Mouse (Mus musculus): ENCODE results near the gene Dcakd.
A peak's percentile ranks its signal among the peaks of the same experiment; 100 is the strongest.

Dcakd gene

DNA sequence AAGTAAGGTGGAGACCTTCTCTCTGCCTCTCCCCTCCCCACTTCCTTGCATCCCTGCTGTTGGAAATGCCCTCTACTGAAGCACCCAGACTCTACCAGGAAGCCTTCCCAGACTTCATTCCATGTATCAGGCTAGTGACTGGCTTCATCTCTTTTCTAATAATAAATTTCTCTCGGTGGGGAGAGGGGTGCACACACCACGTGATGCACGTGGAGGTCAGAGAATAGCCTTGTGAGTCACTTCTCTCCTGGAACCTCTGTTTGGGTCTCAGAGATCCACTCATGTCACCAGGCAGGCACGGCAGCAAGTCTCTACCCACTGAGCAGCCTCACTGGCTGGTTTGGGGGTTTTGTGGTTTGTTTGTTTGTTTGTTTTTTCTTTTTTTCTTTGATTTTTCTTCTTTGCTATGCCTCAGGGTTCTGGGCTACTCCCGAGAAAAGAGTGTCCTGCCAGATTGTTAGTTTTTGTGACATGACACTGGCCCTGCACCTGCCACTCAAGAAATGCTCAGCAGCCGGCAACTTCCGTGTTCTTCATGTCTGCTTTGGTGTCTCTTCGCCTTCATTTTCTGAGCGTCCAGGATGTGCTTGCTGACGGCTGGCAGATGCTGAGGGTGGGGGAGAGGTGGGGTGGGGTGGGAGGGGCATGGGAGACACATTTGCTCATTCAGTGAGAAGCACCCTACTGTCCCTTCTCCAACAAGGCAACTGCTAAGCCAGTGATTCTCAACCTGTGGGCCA is 46.8 kb downstream of the Dcakd start:
- DNase-seq (ENCODE audit: low read depth, low spot score): no peak

DNA sequence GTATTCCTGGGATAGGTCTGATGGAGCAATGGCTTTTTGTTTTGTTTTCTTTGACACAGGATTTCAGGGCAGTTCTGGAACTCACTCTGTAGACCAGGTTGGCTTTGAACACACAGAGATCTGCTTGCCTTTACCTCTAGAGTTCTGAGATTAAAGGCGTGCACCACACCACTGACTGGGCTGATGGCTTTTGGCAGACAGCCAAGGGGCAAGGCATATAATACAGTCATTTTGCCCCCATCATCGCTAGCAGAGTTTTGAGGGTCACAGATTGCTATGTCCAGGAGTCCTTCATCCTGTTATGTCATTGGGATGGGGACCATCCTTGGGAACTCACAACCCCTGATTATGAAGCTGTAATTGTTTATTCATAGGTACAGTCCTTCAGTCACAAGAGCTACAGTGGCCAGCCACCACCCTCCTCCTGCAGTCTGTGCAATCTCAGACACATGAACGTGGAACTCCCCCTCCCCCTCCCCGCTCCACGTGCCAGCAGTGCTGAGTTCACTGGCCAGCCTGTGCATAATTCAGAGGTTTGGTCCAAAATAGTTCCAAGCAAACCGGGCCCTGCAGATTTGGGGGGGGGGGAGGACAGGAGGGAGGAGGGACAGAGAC is 50.0 kb downstream of the Dcakd start:
- no peak for DNase-seq (ENCODE audit: low read depth, low spot score)

DNA sequence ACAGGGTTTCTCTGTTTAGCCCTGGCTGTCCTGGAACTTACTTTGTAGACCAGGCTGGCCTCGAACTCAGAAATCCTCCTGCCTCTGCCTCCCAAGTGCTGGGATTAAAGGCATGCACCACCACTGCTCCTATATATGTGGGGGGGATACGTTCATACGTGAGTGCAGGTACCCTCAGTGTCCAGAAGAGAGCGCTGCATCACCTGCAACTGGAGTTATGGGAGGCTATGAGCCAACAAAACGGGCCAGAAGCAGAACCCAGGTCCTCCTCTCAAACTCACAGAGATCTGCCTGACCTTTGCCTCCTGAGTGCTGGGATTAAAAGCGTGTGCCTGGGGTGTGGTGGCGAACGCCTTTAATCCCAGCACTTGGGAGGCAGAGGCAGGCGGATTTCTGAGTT is 52.2 kb downstream of the Dcakd start:
- peak; percentile 86 for DNase-seq (ENCODE audit: low read depth, low spot score)

DNA sequence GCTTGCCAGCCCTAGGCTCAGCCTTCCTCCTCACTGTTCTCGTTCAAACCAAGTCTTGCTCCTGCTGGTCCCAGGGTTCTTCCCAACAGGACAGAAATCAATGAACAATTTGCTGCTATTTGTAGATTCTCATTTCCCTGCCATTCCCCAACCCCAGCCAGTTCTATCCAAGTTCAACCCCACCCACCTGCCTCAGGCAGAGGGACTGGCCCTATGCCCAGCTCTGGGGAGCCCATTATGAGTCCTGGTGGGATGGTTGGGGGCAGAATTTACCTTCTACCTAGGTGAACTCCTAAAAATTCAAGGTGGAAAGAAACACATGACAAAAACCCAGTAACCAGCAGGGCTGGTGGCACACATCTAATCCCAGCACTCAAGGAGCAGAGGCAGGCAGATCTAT is 55.8 kb downstream of the Dcakd start:
- DNase-seq (ENCODE audit: low read depth, low spot score): no peak

DNA sequence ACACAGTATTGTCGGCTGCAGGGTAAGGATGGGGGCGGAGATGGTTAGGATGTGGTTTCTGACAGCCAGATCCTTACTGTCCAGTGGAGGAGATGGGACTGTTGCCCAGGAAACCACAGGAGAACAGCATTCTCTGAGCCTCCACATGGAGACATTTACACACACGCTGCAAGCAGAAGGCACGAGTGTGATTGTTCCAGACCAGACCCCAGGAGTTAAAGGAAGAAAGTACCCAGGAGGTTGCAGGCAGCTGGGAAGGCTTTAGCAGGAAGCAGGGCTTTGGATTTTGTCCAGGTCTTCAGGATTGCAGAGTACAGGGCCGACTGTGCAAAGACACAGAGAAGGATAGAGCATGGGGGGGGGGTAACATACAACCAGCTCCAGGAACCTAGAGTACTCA is 56.5 kb downstream of the Dcakd start:
- DNase-seq (ENCODE audit: low read depth, low spot score): no peak

DNA sequence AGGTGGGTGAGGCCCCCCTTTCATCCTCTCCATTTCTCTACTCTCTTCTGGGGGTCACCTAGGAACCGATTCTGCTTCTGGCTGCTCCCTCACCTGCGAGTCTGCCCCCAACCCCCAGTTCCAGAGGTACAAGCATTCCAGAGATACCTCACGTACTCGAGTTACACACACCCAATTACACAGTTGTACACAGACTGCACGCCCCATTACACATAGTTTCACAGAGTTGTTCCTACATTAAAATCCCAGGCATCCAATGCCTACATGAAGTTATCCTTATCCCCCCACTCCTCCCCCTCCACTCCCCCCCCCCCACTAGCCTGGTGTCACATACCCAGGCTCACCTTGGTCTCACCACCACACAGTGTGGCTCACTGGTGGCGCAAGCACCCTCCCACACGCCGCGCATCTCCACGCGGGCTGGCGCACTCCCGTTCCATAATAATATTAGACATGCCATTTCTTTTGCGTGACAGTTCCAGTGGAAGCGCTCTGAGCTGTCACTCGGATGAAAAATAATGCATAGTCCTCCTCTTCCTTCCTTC is 63.5 kb downstream of the Dcakd start:
- DNase-seq (ENCODE audit: low read depth, low spot score): no peak

DNA sequence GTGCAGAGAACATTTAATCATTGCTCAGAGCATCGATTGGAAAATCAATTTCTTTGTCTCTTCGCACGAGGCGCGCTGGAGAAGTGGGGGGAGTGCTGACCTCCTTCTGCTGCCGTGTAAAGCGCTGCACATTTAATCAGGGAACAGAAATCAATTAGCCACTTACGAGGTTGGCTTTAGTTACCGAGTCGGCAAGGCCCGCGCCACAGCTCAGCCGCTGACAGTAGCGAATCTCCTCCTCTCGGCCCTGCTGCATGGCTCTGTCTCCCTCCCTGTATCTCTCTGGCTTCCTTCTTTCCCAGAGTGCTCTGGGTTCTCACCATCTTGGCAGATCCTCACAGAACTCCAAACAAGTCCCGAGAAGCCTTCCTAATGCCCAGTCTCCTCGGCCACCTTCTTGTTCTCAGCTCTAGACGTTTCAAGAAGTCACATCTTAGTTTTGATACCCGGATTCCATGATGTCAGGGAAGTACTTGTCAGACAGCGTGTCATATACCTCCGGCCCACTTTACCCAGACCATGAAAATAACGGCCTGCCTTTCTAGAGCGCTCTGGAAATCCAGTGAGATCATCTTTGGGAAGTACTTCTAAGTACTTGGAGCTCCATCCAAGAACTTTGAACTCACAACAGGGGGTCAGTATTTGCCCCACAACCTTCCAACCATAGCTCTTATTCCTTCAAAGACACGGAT is 64.1 kb downstream of the Dcakd start:
- DNase-seq (ENCODE audit: low read depth, low spot score): no peak

DNA sequence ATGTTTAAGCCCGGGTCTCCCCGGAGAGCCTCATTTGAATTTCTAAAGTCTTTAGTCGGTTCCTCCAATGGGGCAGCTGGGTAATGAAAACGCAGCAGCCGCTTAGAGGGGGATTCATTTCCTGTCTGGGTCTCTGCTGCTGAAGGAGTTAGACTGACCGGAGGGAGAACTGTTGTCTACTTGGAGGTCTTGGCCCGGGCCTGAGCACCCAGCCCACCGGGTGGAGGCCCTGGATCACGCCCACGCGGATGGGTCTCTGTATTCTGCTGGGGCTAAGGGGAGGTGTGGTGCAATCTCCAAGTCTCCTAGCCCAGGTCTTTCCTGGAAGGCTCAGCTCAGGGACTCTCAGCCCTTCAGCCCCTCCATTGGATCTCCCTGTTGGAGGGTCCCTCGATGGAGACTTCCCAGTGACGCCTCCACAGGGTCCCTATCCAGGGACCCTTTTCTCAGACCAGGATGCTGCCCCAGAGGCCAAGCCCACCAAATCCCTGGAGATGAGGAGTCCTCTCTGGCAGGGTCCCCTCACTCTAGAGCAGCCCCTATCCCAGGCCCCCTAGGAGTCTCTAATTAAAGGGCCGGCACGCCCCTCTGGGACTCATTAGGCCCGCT is 64.8 kb downstream of the Dcakd start:
- no peak for DNase-seq (ENCODE audit: low read depth, low spot score)

DNA sequence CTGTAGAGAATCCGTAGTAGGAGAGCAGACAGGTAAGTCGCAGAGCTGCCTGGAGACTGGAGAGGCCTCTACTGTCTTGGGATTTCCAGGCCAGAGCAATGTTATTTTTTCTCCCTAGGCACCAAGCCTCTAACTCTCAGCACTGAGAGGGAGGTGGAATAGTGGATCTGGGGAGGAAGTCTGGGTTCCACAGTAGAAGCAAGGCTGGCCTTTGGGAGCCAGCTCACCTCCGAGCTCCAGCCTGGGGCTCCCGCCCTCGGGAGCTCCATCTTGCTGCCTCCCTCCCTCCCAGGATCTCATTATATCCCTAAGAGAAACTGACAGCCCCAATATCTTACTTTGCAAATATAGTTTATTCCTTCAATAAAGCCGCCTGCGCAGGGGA is 65.3 kb downstream of the Dcakd start:
- no peak for DNase-seq (ENCODE audit: low read depth, low spot score)

DNA sequence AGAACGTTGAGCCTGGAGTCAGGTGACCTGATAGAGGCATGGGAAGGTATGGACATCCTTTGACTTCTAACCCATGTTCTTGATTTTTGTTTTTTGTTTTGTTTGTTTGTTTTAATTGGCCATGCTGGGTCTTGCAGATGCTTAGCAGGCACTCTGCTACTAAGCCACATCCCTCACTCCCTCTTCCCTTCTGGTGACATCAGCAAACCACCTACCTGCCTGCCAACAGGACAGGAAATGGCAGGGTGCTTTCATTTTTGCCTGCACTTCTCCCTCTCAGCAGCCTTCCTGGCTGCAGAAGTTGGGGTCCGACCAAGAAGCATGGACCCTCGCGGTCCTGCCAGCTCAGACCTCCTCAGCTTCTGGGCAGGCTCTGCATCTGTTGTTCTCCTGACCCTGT is 67.1 kb downstream of the Dcakd start:
- no peak for DNase-seq (ENCODE audit: low read depth, low spot score)

DNA sequence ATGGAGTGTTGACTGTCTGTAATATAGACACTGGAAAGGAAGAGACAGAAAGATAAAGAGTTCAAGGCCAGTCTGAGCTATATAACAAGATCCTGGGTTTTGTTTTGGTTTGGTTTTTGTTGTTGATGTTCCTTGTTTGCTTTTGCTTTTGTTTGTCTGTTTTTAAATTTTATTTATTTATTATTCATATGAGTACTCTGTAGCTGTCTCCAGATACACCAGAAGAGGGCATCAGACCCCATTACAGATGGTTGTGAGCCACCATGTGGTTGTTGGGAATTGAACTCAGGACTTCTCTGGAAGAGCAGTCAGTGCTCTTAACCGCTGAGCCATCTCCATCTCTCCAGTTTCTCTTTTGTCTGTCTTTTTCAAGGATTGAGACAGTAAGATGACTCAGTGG is 69.3 kb downstream of the Dcakd start:
- no peak for DNase-seq (ENCODE audit: low read depth, low spot score)

DNA sequence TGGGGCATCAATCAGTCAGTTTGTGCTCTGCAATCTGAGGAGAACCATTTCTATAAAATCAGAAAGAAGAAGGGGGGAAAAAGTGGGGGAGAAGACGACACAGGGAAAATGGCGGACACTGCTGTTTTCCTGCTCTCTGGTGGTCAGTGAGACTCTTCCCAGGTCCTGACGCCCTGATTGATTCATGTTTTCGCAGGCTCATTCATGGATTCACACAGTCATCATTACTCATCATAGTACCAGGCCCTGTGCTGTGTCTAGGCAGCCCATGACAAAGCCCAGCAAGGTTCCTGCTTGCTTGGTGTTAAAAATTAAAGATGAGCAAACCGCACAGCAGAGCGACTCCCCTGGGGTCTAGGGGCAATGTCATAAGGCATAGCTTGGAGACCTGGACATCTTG is 69.7 kb downstream of the Dcakd start:
- no peak for DNase-seq (ENCODE audit: low read depth, low spot score)

DNA sequence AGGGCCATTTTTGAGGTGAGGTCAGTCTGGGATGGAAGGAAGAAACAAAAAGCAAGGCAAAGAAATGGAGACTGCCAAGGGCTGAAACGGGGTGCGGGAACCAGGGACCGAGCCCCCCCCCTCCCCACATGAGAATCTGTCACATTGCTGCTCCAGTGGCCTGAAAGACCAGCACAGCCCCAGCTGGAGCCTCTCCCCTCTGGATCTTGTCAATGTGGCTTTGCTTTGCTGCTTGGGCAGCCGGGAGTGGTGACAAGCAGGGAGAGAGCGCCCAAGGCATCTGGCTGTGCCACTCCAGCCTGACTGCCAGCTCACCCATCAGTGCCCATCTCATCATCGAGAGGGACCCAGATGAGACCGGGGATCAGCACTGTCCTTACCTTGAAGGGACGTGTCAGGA is 70.4 kb downstream of the Dcakd start:
- no peak for DNase-seq (ENCODE audit: low read depth, low spot score)

DNA sequence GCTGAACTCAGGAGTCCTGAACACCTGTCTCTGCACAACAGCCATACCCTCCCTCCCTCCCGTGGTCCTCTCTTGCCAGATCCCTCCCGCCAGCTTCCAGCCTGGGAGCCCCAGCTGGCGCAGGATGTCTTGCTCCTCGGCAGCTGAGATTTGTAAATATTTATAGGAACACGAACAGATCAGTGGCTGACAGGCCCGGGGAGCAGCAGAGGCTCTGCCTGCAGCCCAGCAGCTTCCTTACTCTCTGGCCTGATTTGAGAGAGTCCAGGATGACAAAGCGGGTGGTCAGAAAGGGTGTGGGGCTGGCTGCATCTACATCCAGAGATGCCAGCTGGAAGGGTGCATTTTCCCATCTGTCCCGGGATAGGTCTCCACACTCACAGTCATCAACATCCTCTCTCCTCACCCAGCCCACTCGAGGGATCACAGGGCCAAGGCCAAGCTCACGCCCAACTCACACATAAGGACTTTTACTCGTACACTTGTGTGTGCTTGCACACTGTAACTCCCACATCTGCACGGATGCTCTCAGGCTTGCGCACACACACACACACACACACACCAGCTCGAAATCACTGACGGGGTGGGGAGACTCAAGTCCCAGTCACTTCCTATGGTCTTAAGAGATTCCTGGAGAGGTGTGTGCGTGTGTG is 71.0 kb downstream of the Dcakd start:
- no peak for DNase-seq (ENCODE audit: low read depth, low spot score)

DNA sequence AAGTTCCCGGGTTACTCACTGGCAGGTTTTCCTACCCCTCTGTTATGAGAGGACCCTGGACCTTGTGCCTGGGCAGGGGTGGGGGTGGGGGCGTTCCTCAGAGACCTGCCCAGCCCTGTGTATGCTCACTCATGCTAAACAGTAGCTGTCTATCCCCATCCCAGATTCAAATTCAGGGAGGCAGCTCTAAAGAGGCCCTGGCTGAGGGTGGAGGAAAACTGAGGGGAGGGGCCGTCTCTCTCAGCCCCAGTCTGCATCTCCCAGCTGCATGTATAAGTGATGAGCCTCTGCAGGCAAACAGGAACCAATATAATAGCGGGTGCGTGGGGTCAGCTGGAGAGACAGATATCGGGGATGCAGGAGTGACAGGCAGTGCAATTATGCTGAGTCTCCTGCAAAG is 75.2 kb downstream of the Dcakd start:
- no peak for DNase-seq (ENCODE audit: low read depth, low spot score)

DNA sequence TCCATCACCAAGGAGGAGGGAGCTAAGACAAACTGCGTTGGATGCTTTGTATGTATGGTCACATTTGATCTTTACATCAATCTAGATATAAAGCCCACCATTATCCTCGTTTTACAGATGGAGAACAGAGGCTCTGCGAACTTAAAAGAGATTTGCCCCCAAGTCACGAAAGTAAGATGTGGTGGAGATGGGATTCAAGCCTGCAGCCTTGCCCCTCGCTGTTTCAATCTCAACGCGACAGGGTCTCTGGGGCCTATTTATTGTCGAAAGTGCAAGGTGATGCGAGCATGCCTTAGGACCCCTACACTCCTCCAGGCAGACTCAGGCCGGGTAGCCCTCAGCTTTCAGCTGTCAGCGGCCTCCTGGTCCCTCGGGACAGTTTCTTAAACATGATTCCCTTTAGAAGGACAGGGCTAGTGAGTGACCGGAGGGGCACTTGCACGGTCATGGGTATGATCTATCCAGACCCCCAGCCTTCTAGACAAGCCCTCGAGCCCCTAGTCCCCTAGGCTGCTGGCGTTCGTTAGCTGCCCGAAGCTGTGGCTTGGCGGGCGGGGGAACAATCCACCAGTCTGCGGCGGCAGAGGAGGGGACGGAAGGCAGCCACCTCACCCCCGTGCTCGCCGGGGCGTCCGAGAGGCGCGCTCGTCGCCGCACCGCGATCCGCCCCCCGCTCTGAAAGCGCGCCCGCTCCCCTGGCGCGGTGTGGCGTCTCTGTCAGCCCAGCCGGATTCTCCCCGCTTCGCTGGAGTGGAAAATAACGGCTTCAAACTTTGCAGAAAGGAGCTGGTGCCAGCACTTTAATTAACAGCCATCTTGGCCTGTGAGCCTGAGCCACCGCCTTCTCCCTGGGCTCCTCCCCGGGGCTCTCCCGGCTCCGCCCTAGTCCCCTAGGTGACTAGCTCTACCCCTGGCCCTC is 79.8 kb downstream of the Dcakd start:
- DNase-seq (ENCODE audit: low read depth, low spot score): peak; percentile 42

DNA sequence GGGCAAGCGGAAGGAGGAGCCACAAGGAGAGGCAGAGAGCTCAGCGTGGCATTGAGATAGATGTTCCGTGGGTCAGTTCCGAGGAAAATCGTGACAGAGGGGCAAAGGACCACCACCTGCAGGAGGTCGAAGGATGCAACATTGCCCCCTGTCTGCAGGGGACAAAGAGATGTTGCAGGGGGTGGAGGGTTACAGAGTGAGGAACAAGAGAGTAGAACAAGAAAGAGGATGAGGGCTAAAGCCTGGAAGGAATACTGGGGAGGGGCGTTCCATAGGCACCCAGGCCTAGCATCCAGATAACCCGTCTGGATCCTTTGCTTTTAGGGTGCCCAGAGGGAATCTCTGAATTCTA is 81.2 kb downstream of the Dcakd start:
- no peak for DNase-seq (ENCODE audit: low read depth, low spot score)

DNA sequence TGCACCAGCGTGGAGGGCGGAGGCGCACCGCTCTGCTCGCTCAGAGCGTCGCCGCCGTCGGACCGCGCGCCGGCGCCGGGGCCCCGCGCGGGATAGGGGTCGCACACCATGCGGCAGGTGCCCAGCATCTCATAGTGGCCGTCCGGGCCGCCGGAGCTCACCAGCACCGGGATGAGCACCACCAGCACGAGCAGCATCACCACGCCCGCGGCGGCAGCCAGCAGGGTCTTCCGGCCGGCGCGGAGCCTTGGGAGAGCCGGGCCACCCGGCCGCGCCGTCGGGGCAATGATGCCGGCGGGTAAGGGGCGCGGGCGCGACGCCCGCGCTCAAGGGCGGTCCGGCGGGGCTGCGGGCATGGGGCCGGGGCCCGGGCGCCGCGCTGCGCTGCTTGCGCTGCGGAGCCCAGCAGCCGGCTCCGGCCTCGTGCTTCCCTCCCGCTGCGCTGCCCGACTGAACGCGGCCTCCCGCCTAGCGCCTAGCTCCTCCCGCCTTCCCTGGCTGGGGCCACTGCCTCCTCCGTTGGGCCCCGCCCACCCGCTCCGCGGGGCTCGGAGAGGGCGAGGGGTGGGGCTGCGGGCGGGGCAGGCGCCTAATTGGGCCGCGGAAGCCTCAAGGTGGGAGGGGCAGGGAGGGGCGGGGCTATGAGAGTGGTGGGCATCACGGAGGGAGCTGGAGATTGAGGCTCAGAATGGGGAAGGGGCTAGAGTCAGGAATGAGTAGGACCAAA is 81.7 kb downstream of the Dcakd start, which contains the start of gene C1ql1:
C1ql1 (minus strand) TSS at position 424 of the 727 bp plus-strand sequence.
- DNase-seq (ENCODE audit: low read depth, low spot score): peak; percentile 96

DNA sequence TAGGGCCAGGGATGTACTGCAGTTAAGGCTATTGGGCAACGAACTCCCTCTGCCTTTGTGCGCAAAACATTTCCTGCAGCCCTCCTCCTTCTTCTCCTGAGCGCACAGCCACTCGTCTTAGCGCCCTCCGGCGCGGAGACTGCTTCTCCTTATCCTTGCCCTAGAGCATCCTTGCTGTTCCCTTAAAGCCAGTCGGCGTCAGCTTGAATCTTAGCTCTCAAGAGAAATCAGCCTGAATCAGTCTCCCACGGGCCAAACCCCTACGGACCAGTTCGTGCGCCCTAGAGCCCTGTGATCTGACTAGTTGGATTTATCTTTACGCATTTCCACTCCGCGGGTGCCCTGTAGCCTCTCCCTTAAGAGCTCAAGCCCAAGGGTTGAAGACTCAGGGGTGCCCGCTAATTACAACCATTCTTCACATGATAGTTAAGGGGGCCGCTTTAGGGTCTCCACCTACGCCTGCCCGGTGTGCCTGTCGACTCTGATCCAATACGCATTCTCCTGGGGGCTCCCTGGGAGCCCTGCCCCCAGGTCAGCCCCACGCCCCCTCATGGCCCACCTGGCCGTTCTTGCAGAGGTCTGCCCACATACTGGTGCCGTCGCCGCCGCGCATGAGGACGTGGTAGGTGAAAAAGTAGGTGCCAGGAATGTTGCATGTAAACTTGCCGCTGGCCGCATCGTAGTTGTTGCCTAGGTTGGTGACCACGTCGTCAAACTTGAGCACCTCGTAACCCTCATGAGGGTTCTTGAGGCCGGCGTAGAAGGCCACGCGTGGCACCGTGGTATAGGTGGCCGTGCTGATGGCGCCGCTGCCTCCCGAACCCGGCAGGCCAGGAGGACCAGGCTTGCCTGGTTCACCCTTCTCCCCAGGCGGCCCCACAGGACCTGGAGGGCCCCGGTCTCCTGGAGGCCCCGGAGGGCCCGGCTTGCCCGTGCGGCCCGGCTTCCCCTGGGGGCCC is 82.5 kb downstream of the Dcakd start:
- peak; percentile 53 for DNase-seq (ENCODE audit: low read depth, low spot score)

All from ZHBTc4 (cell line).